Comparison of ENCODE assay signal across 37 mouse cellular contexts in the genomic region with DNA sequence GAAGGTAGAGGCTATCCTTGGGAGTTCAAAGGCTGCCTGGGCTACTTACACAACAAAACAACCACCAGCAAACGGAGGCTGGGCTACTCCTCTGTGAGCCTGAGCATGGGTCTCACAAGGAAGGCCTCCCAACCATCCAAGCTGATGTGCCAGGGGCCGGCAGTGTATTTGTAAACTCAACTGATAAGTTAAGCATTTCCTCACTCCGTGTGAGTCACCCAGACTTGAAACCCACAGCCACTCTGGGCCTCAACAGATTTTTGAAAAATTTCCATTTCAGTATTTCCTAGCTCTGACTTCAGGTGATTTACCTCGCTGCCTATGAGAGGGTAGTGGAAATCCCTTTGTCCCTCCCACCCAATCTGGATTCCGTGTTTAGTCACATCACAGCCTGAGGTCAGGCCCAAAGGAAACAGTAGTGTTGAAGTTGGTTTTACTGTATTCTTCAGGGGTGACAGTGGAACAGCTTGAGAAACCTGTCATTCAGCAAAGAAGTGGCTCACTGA. TPM values are rescaled to one million over a fixed set of nuclear protein-coding genes. Genes with fewer than 3 reads are reported as not detected.
DNase-seq lines count a peak whose midpoint lies in the region; TF ChIP-seq lines count a peak whose summit lies in the region.
"Had no signal": no experiment of that assay in that cellular context is flagged by ENCODE, and none has a peak within 500 bp of the region (broad histone marks: within the 10 kb centered on the region; RNA-seq: fewer than 3 reads in every experiment).

No protein-coding gene starts in this region.

- peak; percentile 72 for TF ChIP-seq POLR2A in CH12.LX (IDR thresholded peaks at IDR 0.05; ENCODE audit: low read depth, low read length)

- in situ Hi-C loops in CH12.LX (cut with MboI; ENCODE audit: low pct_ligation_motif_present, low pct_unique_long_range_greater_than_20kb, low sequenced_read_pairs): no loop called here

- DNase-seq in adrenal gland, adult 2 months: peak; percentile 22
- DNase-seq in adrenal gland, postnatal 36 days: no peak
- peak; percentile 79 for DNase-seq in 3T3-L1 (ENCODE audit: low read depth, low spot score)
- peak; percentile 94 for DNase-seq in CH12.LX (ENCODE audit: extremely low read depth)
- peak; percentile 82 for DNase-seq in induced T-regulatory cell, adult 2 months (ENCODE audit: low read depth)
- no peak for DNase-seq in c-Kit-positive CD71-positive TER-119-positive erythroid progenitor cells, embryonic 14.5 days (ENCODE audit: low spot score)
- no peak for DNase-seq in urinary bladder, postnatal 10 days (ENCODE audit: low spot score)
- DNase-seq in heart, adult 9 months (ENCODE audit: low spot score in 2 of 2): no peak
- DNase-seq: adrenal gland, adult 8-10 months; cerebellum, adult 18-20 months; heart, adult 2 months; heart, postnatal 14 days; kidney, adult 8-10 months; layer of hippocampus, postnatal 36 days; liver; lung, adult 2 months; lung, postnatal 14 days; thymus, adult 18-20 months; thymus, postnatal 36 days had no signal

- peak overlapping the region; percentile 96 for H3K27ac ChIP-seq in CH12.LX (ENCODE audit: insufficient read depth, low read depth)
- H3K27ac ChIP-seq: embryonic facial prominence, embryonic 13.5 days; forebrain, embryonic 10.5 days; forebrain, embryonic 15.5 days; heart, adult 2 months; hindbrain, embryonic 10.5 days; hindbrain, embryonic 15.5 days; intestine, embryonic 15.5 days; kidney, postnatal 0 days; liver, embryonic 14.5 days; midbrain, embryonic 10.5 days had no signal

- peaks cover 40% of the 10 kb centered on the region for H3K79me2 ChIP-seq in CH12.LX (replicated peaks; ENCODE audit: control insufficient read depth, extremely low read depth, insufficient read depth, poor library complexity, severe bottlenecking)

- H3K9me3 ChIP-seq in CH12.LX (replicated peaks; ENCODE audit: low read length): no peaks in the 10 kb centered on the region
- H3K9me3 ChIP-seq: embryonic facial prominence, embryonic 13.5 days; forebrain, embryonic 10.5 days; forebrain, embryonic 15.5 days; hindbrain, embryonic 10.5 days; hindbrain, embryonic 15.5 days; intestine, embryonic 15.5 days; midbrain, embryonic 10.5 days had no signal

- H3K4me2 ChIP-seq in CH12.LX (ENCODE audit: insufficient read depth, low read depth, poor library complexity, severe bottlenecking): peak overlapping the region; percentile 32
- H3K4me2 ChIP-seq: embryonic facial prominence, embryonic 13.5 days; forebrain, embryonic 15.5 days; hindbrain, embryonic 15.5 days; intestine, embryonic 15.5 days had no signal

- TF ChIP-seq CTCF in CH12.LX (conservative IDR thresholded peaks at IDR 0.05 in 1 of 2, IDR thresholded peaks at IDR 0.05 in 1 of 2; ENCODE audit: low read depth in 2 of 2, low read length in 2 of 2): no peak

- peaks cover 21 to 25% of the 10 kb centered on the region in 2 experiments for H3K36me3 ChIP-seq in CH12.LX (replicated peaks in 1 of 2; ENCODE audit: control insufficient read depth in 1 of 2, insufficient read depth in 1 of 2, low read length in 1 of 2)
- H3K36me3 ChIP-seq: embryonic facial prominence, embryonic 13.5 days; forebrain, embryonic 15.5 days; hindbrain, embryonic 15.5 days; intestine, embryonic 15.5 days had no signal

- H3K4me1 ChIP-seq in CH12.LX (ENCODE audit: control insufficient read depth in 1 of 2, insufficient read depth in 2 of 2): peaks cover 12 to 48% of the 10 kb centered on the region in 2 experiments

- peak overlapping the region; percentile 99 for H3K9ac ChIP-seq in CH12.LX (ENCODE audit: insufficient read depth, low read depth)
- H3K9ac ChIP-seq: embryonic facial prominence, embryonic 13.5 days; forebrain, embryonic 15.5 days; hindbrain, embryonic 15.5 days; intestine, embryonic 15.5 days; liver, embryonic 14.5 days had no signal

- no peaks in the 10 kb centered on the region for H3K27me3 ChIP-seq in CH12.LX (replicated peaks)
- H3K27me3 ChIP-seq: embryonic facial prominence, embryonic 13.5 days; forebrain, embryonic 15.5 days; hindbrain, embryonic 15.5 days; intestine, embryonic 15.5 days had no signal

- TF ChIP-seq EP300 in CH12.LX (IDR thresholded peaks at IDR 0.05; ENCODE audit: low read length): peak; percentile 87

- dilution Hi-C loops in CH12.LX (cut with MboI; ENCODE audit: extremely low pct_ligation_motif_present, extremely low pct_unique_long_range_greater_than_20kb, low sequenced_read_pairs): no loop called here

- no peak for TF ChIP-seq RAD21 in CH12.LX (IDR thresholded peaks at IDR 0.05; ENCODE audit: low read depth, low read length)

- H3K4me3 ChIP-seq in CH12.LX (replicated peaks in 1 of 3; ENCODE audit: low read depth in 2 of 3, low read length in 2 of 3, poor library complexity in 1 of 3): peak overlapping the region; percentile 61 to 83 (median 69)
- H3K4me3 ChIP-seq: embryonic facial prominence, embryonic 13.5 days; forebrain, embryonic 10.5 days; forebrain, embryonic 15.5 days; heart, adult 2 months; hindbrain, embryonic 10.5 days; hindbrain, embryonic 15.5 days; intestine, embryonic 15.5 days; midbrain, embryonic 10.5 days had no signal

TF ChIP-seq in CH12.LX, 34 proteins besides CTCF, POLR2A, EP300 and RAD21 (continues in another document):
- TF ChIP-seq NELFE (IDR thresholded peaks at IDR 0.05; ENCODE audit: low read depth, low read length): peak; percentile 32; the same call in 1 of the 2 replicates
- TF ChIP-seq JUN (IDR thresholded peaks at IDR 0.05; ENCODE audit: insufficient read depth, low read depth, low read length): peak; percentile 38; the same call in 1 of the 2 replicates
- peak; percentile 89 for TF ChIP-seq IRF4 (IDR thresholded peaks at IDR 0.05; ENCODE audit: low read depth, low read length)
- peak; percentile 62; the same call in 1 of the 2 replicates for TF ChIP-seq TCF12 (IDR thresholded peaks at IDR 0.05; ENCODE audit: low read depth, low read length)
- peak; percentile 74; the same call in 1 of the 2 replicates for TF ChIP-seq MEF2A (IDR thresholded peaks at IDR 0.05; ENCODE audit: borderline replicate concordance, low read depth, low read length)
- TF ChIP-seq MXI1 (IDR thresholded peaks at IDR 0.05; ENCODE audit: low read depth, low read length): peak; percentile 60
- no peak for TF ChIP-seq RCOR1 (conservative IDR thresholded peaks at IDR 0.05; ENCODE audit: low read depth, low read length)
- no peak for TF ChIP-seq NRF1 (IDR thresholded peaks at IDR 0.05; ENCODE audit: low read depth, low read length)
- TF ChIP-seq E2F4 (IDR thresholded peaks at IDR 0.05; ENCODE audit: insufficient replicate concordance, low read depth, low read length): no peak
- TF ChIP-seq BHLHE40 (IDR thresholded peaks at IDR 0.05; ENCODE audit: low read depth, low read length): peak; percentile 77
- no peak for TF ChIP-seq GABPA (IDR thresholded peaks at IDR 0.05; ENCODE audit: insufficient replicate concordance, low read depth, low read length)
- TF ChIP-seq MYC (IDR thresholded peaks at IDR 0.05; ENCODE audit: low read depth, low read length): peak; percentile 74
- TF ChIP-seq POLR2AphosphoS2 (IDR thresholded peaks at IDR 0.05; ENCODE audit: low read depth, low read length): peak; percentile 88
- TF ChIP-seq MAFK (IDR thresholded peaks at IDR 0.05; ENCODE audit: insufficient replicate concordance, low read length): peak; percentile 52; the same call in 1 of the 2 replicates
- peak; percentile 63 for TF ChIP-seq ELF1 (IDR thresholded peaks at IDR 0.05; ENCODE audit: low read depth, low read length)
- TF ChIP-seq ZMIZ1 (IDR thresholded peaks at IDR 0.05; ENCODE audit: low read depth, low read length): peak; percentile 91
- peak; percentile 60; the same call in 1 of the 2 replicates for TF ChIP-seq JUND (conservative IDR thresholded peaks at IDR 0.05; ENCODE audit: low read depth, low read length)
- peak; percentile 91 for TF ChIP-seq ETS1 (conservative IDR thresholded peaks at IDR 0.05; ENCODE audit: low read depth, low read length)
- peak; percentile 23; the same call in 1 of the 2 replicates for TF ChIP-seq ZNF384 (IDR thresholded peaks at IDR 0.05; ENCODE audit: low read depth, low read length)
- TF ChIP-seq USF2 (conservative IDR thresholded peaks at IDR 0.05; ENCODE audit: low read depth, low read length): 0 out of 2 replicates have a peak, but pooled peaks have one; percentile 3
- TF ChIP-seq SIN3A (IDR thresholded peaks at IDR 0.05; ENCODE audit: low read length): peak; percentile 81
- no peak for TF ChIP-seq SMC3 (IDR thresholded peaks at IDR 0.05; ENCODE audit: low read depth, low read length)

RNA-seq across cellular contexts. Expression of a gene that starts 3.6 kb away (rescaled TPM):
- total RNA-seq in adrenal gland, adult 2 months (2021): under 1 TPM; 0.45 to 0.72 TPM
- polyA plus RNA-seq in adrenal gland, adult 2 months (2012; rRNA removed): 1.2 and 1.8 TPM in 2 replicates
- total RNA-seq in adrenal gland, postnatal 36 days (2021): under 1 TPM; 0.23 to 0.40 TPM
- total RNA-seq in CH12.LX (2012; rRNA removed) (252 and 321 TPM in 2 replicates), CH12.LX (2014; rRNA removed) (106 and 123 TPM in 2 replicates)
- polyA plus RNA-seq in CH12.LX (2012; ENCODE audit: insufficient read length, low read depth): 129 and 137 TPM in 2 replicates

RNA-seq across cellular contexts. Expression of a gene that starts 21.1 kb away (rescaled TPM):
- total RNA-seq in adrenal gland, adult 2 months (2021): 1 to 10 TPM; 5.7 to 7.7 TPM
- 3.1 and 3.8 TPM in 2 replicates for polyA plus RNA-seq in adrenal gland, adult 2 months (2012; rRNA removed)
- 1 to 10 TPM; 3.7 to 4.2 TPM for total RNA-seq in adrenal gland, postnatal 36 days (2021)
- total RNA-seq in CH12.LX (2012; rRNA removed) (0.42 and 0.89 TPM in 2 replicates), CH12.LX (2014; rRNA removed) (0.09 TPM in 1 of 2 replicates, not detected in the other)
- polyA plus RNA-seq in CH12.LX (2012; ENCODE audit: insufficient read length, low read depth): 2.0 and 2.1 TPM in 2 replicates
- total RNA-seq: common myeloid progenitor, adult 5-6 weeks had no signal

RNA-seq across cellular contexts. Expression of a gene that starts 30.4 kb away (rescaled TPM):
- total RNA-seq in adrenal gland, adult 2 months (2021): 1 to 10 TPM; 1.8 TPM
- polyA plus RNA-seq in adrenal gland, adult 2 months (2012; rRNA removed): 2.8 and 3.3 TPM in 2 replicates
- 1 to 10 TPM; 1.3 to 2.8 TPM for total RNA-seq in adrenal gland, postnatal 36 days (2021)
- 7.2 and 9.7 TPM in 2 replicates for total RNA-seq in CH12.LX (2012; rRNA removed)
- total RNA-seq in CH12.LX (2014; rRNA removed): 6.8 and 7.1 TPM in 2 replicates
- 33.9 and 36.9 TPM in 2 replicates for polyA plus RNA-seq in CH12.LX (2012; ENCODE audit: insufficient read length, low read depth)

RNA-seq across cellular contexts. Expression of a gene that starts 40.9 kb away (rescaled TPM):
- total RNA-seq in adrenal gland, adult 2 months (2021): not detected
- not detected in 2 replicates for polyA plus RNA-seq in adrenal gland, adult 2 months (2012; rRNA removed)
- not detected for total RNA-seq in adrenal gland, postnatal 36 days (2021)
- total RNA-seq in CH12.LX (2012; rRNA removed) (483 and 965 TPM in 2 replicates), CH12.LX (2014; rRNA removed) (261 and 321 TPM in 2 replicates)
- polyA plus RNA-seq in CH12.LX (2012; ENCODE audit: insufficient read length, low read depth): 121 and 137 TPM in 2 replicates
- total RNA-seq: adrenal gland, adult 8-10 months; common myeloid progenitor, adult 5-6 weeks; gastrocnemius, adult 8-10 months; gastrocnemius, postnatal 4 days; heart, adult 2 months; heart, postnatal 14 days; left cerebral cortex, postnatal 10 days; megakaryocyte progenitor cell, adult 5-6 weeks had no signal
- polyA plus RNA-seq: embryonic facial prominence, embryonic 13.5 days; forebrain, embryonic 10.5 days; heart, adult 2 months; heart, embryonic 14.5 days; kidney, postnatal 0 days; limb, embryonic 11.5 days; liver, embryonic 14.5 days; lung, adult 2 months; midbrain, embryonic 10.5 days; small intestine, adult 2 months; stomach, embryonic 14.5 days had no signal

RNA-seq across cellular contexts. Expression of a gene that starts 49.1 kb away (rescaled TPM):
- total RNA-seq in adrenal gland, adult 2 months (2021): 10 to 100 TPM; 75.8 to 87.5 TPM
- polyA plus RNA-seq in adrenal gland, adult 2 months (2012; rRNA removed): 72.0 and 94.5 TPM in 2 replicates
- total RNA-seq in adrenal gland, postnatal 36 days (2021): 10 to 100 TPM; 76.6 to 80.3 TPM
- total RNA-seq in CH12.LX (2012; rRNA removed) (5.1 and 6.9 TPM in 2 replicates), CH12.LX (2014; rRNA removed) (1.4 and 2.2 TPM in 2 replicates)
- polyA plus RNA-seq in CH12.LX (2012; ENCODE audit: insufficient read length, low read depth): 12.1 and 13.8 TPM in 2 replicates

Comparison
In these comparisons a context has a peak if more than half of its experiments do, and no peak if none do; other contexts are left out.
1. DNase-seq: peak in adrenal gland, adult 2 months (single experiment), 3T3-L1 (single experiment), CH12.LX (single experiment) and induced T-regulatory cell, adult 2 months (single experiment); none in adrenal gland, postnatal 36 days (0 of 2), c-Kit-positive CD71-positive TER-119-positive erythroid progenitor cells, embryonic 14.5 days (single experiment), urinary bladder, postnatal 10 days (single experiment) and heart, adult 9 months (0 of 2).
2. RNA of a gene that starts 3.6 kb away (total RNA-seq): 106 to 321 TPM in CH12.LX; 0.45 to 0.72 TPM in adrenal gland, adult 2 months and 0.23 to 0.40 TPM in adrenal gland, postnatal 36 days; every median in the first group is over 10 times any median in the second.